Mouse (Mus musculus): ENCODE data around the gene Tlk1. TPM values are rescaled to one million over a fixed set of nuclear protein-coding genes. Genes with fewer than 3 reads are reported as not detected.
A peak's percentile ranks its signal among the peaks of the same experiment; 100 is the strongest.

The Tlk1 gene
- polyA plus RNA-seq, 1 experiment from 2014 or later = 36.7 TPM

GRCm38 (mm10) chr2:70710236-70710635 lies 115.3 kb downstream of the Tlk1 start:
- Histone ChIP-seq H3K9ac (ENCODE audit: low read length) (no peak overlapping the region), H3K9me3 (ENCODE audit: control insufficient read depth, low read length) (no peaks in the 10 kb centered on the region), H3K4me3 (ENCODE audit: low read depth, low read length) (no peak overlapping the region), H3K27ac (ENCODE audit: low read depth) (no peak overlapping the region), H3K36me3 (ENCODE audit: control insufficient read depth, insufficient read depth, low read length) (peaks cover 49% of the 10 kb centered on the region), H3K27me3 (replicated peaks; ENCODE audit: control insufficient read depth, insufficient read depth, low read length) (no peaks in the 10 kb centered on the region), H3K4me1 (replicated peaks; ENCODE audit: control insufficient read depth, insufficient read depth, low read length) (no peaks in the 10 kb centered on the region), H3K4me2 (ENCODE audit: low read length) (no peak overlapping the region)
- WGBS = 90% methylated on average over 7 of the region's 7 CpGs
- ATAC-seq (replicated peaks; ENCODE audit: low FRiP score, low TSS enrichment, low read depth) (no peak), DNase-seq (ENCODE audit: low spot score) (no peak)

- Histone ChIP-seq H3K4me2 (ENCODE audit: low read length) (no peak overlapping the region), H3K9me3 (ENCODE audit: control insufficient read depth, low read length) (no peaks in the 10 kb centered on the region), H3K9ac (ENCODE audit: low read length) (no peak overlapping the region), H3K4me3 (ENCODE audit: low read depth, low read length) (no peak overlapping the region), H3K4me1 (replicated peaks; ENCODE audit: control insufficient read depth, insufficient read depth, low read length) (no peaks in the 10 kb centered on the region), H3K27me3 (replicated peaks; ENCODE audit: control insufficient read depth, insufficient read depth, low read length) (no peaks in the 10 kb centered on the region), H3K36me3 (ENCODE audit: control insufficient read depth, insufficient read depth, low read length) (peaks cover 38% of the 10 kb centered on the region), H3K27ac (ENCODE audit: low read depth) (no peak overlapping the region)
- 74% methylated on average over 13 of the region's 13 CpGs for WGBS
- ATAC-seq (replicated peaks; ENCODE audit: low FRiP score, low TSS enrichment, low read depth) (no peak), DNase-seq (ENCODE audit: low spot score) (no peak)
Measured at GRCm38 (mm10) chr2:70708986-70709730, 116.4 kb downstream of the Tlk1 start.

- Histone ChIP-seq H3K36me3 (ENCODE audit: control insufficient read depth, insufficient read depth, low read length) (no peaks in the 10 kb centered on the region), H3K27me3 (replicated peaks; ENCODE audit: control insufficient read depth, insufficient read depth, low read length) (no peaks in the 10 kb centered on the region), H3K4me1 (replicated peaks; ENCODE audit: control insufficient read depth, insufficient read depth, low read length) (no peaks in the 10 kb centered on the region), H3K27ac (ENCODE audit: low read depth) (no peak overlapping the region), H3K9ac (ENCODE audit: low read length) (no peak overlapping the region), H3K9me3 (ENCODE audit: control insufficient read depth, low read length) (no peaks in the 10 kb centered on the region), H3K4me2 (ENCODE audit: low read length) (no peak overlapping the region), H3K4me3 (ENCODE audit: low read depth, low read length) (no peak overlapping the region)
- WGBS = 35% methylated on average over 5 of the region's 5 CpGs
- DNase-seq (ENCODE audit: low spot score) (no peak), ATAC-seq (replicated peaks; ENCODE audit: low FRiP score, low TSS enrichment, low read depth) (no peak)
Measured at GRCm38 (mm10) chr2:70702403-70702802, 123.1 kb downstream of the Tlk1 start.

- Histone ChIP-seq H3K9me3 (ENCODE audit: control insufficient read depth, low read length) (no peaks in the 10 kb centered on the region), H3K9ac (ENCODE audit: low read length) (no peak overlapping the region), H3K4me3 (ENCODE audit: low read depth, low read length) (no peak overlapping the region), H3K4me2 (ENCODE audit: low read length) (no peak overlapping the region), H3K27ac (ENCODE audit: low read depth) (no peak overlapping the region), H3K4me1 (replicated peaks; ENCODE audit: control insufficient read depth, insufficient read depth, low read length) (no peaks in the 10 kb centered on the region), H3K36me3 (ENCODE audit: control insufficient read depth, insufficient read depth, low read length) (no peaks in the 10 kb centered on the region), H3K27me3 (replicated peaks; ENCODE audit: control insufficient read depth, insufficient read depth, low read length) (no peaks in the 10 kb centered on the region)
- DNase-seq (ENCODE audit: low spot score) (no peak), ATAC-seq (replicated peaks; ENCODE audit: low FRiP score, low TSS enrichment, low read depth) (no peak)
- 66% methylated on average over 9 of the region's 9 CpGs for WGBS
Measured at GRCm38 (mm10) chr2:70701571-70701970, 124.0 kb downstream of the Tlk1 start.

DNA sequence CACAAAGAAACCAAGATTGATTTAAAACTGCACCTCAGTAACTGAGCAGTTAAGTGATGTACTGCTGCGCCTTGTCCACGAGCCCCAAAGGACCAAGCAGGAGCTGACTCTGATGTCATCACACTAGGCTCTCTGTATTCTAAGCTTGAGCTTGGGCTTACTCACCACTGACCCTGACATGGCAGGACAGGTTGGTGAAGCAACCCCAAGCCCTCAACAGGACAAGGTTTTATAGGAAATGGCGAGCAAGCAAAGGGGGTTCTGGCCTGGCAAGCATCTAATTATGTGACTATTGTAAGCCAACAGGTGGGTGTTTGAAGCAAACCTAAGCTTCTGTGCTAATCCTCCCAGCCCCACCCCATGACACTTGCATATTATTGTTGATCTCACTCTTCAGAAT lies 124.7 kb downstream of the Tlk1 start:
- Histone ChIP-seq H3K4me3 (ENCODE audit: low read depth, low read length) (no peak overlapping the region), H3K9me3 (ENCODE audit: control insufficient read depth, low read length) (no peaks in the 10 kb centered on the region), H3K27ac (ENCODE audit: low read depth) (no peak overlapping the region), H3K9ac (ENCODE audit: low read length) (no peak overlapping the region), H3K36me3 (ENCODE audit: control insufficient read depth, insufficient read depth, low read length) (no peaks in the 10 kb centered on the region), H3K27me3 (replicated peaks; ENCODE audit: control insufficient read depth, insufficient read depth, low read length) (no peaks in the 10 kb centered on the region), H3K4me2 (ENCODE audit: low read length) (no peak overlapping the region), H3K4me1 (replicated peaks; ENCODE audit: control insufficient read depth, insufficient read depth, low read length) (no peaks in the 10 kb centered on the region)
- DNase-seq (ENCODE audit: low spot score) = no peak
- no peak for ATAC-seq (replicated peaks; ENCODE audit: low FRiP score, low TSS enrichment, low read depth)
- WGBS = 84% methylated on average over 3 of the region's 3 CpGs

DNA sequence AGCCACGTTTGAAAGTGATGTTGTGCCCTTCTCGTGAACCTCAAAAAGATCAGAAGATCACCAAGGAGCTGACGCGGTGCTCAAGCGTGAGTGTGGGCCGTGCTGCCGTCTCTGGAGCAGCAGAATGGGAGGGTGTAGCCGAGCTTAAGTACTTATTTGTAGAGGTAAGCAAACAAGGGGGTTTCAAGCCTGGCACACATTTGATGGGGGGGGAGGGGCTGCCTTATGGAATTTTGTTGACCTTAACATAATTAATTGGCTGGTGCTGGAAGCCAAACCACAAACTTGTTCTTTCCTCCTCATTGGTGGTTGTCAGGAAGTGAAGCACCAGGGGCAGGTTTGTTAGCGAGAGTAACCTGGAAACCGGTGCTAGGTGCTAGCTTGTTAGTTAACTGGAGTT lies 129.8 kb downstream of the Tlk1 start:
- H3K9ac ChIP-seq (ENCODE audit: low read length) = no peak overlapping the region
- H3K27ac ChIP-seq (ENCODE audit: low read depth) = no peak overlapping the region
- no peaks in the 10 kb centered on the region for H3K9me3 ChIP-seq (ENCODE audit: control insufficient read depth, low read length)
- no peaks in the 10 kb centered on the region for H3K4me1 ChIP-seq (replicated peaks; ENCODE audit: control insufficient read depth, insufficient read depth, low read length)
- H3K36me3 ChIP-seq (ENCODE audit: control insufficient read depth, insufficient read depth, low read length) = peaks cover 18% of the 10 kb centered on the region
- no peak overlapping the region for H3K4me2 ChIP-seq (ENCODE audit: low read length)
- H3K4me3 ChIP-seq (ENCODE audit: low read depth, low read length) = no peak overlapping the region
- WGBS = 78% methylated on average over 10 of the region's 10 CpGs
- no peak for DNase-seq (ENCODE audit: low spot score)
- ATAC-seq (replicated peaks; ENCODE audit: low FRiP score, low TSS enrichment, low read depth) = no peak
- H3K27me3 ChIP-seq (replicated peaks; ENCODE audit: control insufficient read depth, insufficient read depth, low read length) = no peaks in the 10 kb centered on the region

- WGBS = 83% methylated on average over 11 of the region's 11 CpGs
- Histone ChIP-seq H3K27ac (ENCODE audit: low read depth) (no peak overlapping the region), H3K36me3 (ENCODE audit: control insufficient read depth, insufficient read depth, low read length) (peaks cover 73% of the 10 kb centered on the region), H3K9ac (ENCODE audit: low read length) (no peak overlapping the region), H3K27me3 (replicated peaks; ENCODE audit: control insufficient read depth, insufficient read depth, low read length) (no peaks in the 10 kb centered on the region), H3K9me3 (ENCODE audit: control insufficient read depth, low read length) (no peaks in the 10 kb centered on the region), H3K4me2 (ENCODE audit: low read length) (no peak overlapping the region), H3K4me1 (replicated peaks; ENCODE audit: control insufficient read depth, insufficient read depth, low read length) (no peaks in the 10 kb centered on the region), H3K4me3 (ENCODE audit: low read depth, low read length) (no peak overlapping the region)
- DNase-seq (ENCODE audit: low spot score) (no peak), ATAC-seq (replicated peaks; ENCODE audit: low FRiP score, low TSS enrichment, low read depth) (no peak)
Measured at GRCm38 (mm10) chr2:70690195-70690594, 135.3 kb downstream of the Tlk1 start.

GRCm38 (mm10) chr2:70688454-70689078 lies 137.0 kb downstream of the Tlk1 start:
- DNase-seq (ENCODE audit: low spot score) (no peak), ATAC-seq (replicated peaks; ENCODE audit: low FRiP score, low TSS enrichment, low read depth) (no peak)
- H3K27ac ChIP-seq (ENCODE audit: low read depth) = no peak overlapping the region
- H3K9me3 ChIP-seq (ENCODE audit: control insufficient read depth, low read length) = no peaks in the 10 kb centered on the region
- WGBS = 93% methylated on average over 21 of the region's 21 CpGs
- H3K27me3 ChIP-seq (replicated peaks; ENCODE audit: control insufficient read depth, insufficient read depth, low read length) = no peaks in the 10 kb centered on the region
- no peak overlapping the region for H3K4me2 ChIP-seq (ENCODE audit: low read length)
- H3K9ac ChIP-seq (ENCODE audit: low read length) = no peak overlapping the region
- peaks cover 90% of the 10 kb centered on the region for H3K36me3 ChIP-seq (ENCODE audit: control insufficient read depth, insufficient read depth, low read length)
- no peaks in the 10 kb centered on the region for H3K4me1 ChIP-seq (replicated peaks; ENCODE audit: control insufficient read depth, insufficient read depth, low read length)
- H3K4me3 ChIP-seq (ENCODE audit: low read depth, low read length) = no peak overlapping the region

- no peak overlapping the region for H3K27ac ChIP-seq (ENCODE audit: low read depth)
- H3K27me3 ChIP-seq (replicated peaks; ENCODE audit: control insufficient read depth, insufficient read depth, low read length) = no peaks in the 10 kb centered on the region
- no peaks in the 10 kb centered on the region for H3K4me1 ChIP-seq (replicated peaks; ENCODE audit: control insufficient read depth, insufficient read depth, low read length)
- H3K4me2 ChIP-seq (ENCODE audit: low read length) = no peak overlapping the region
- H3K4me3 ChIP-seq (ENCODE audit: low read depth, low read length) = no peak overlapping the region
- WGBS = 65% methylated on average over 2 of the region's 2 CpGs
- H3K9ac ChIP-seq (ENCODE audit: low read length) = no peak overlapping the region
- peak; percentile 47; the same call in 1 of the 2 replicates for ATAC-seq (replicated peaks; ENCODE audit: low FRiP score, low TSS enrichment, low read depth)
- DNase-seq (ENCODE audit: low spot score) = no peak
- peaks cover 97% of the 10 kb centered on the region for H3K36me3 ChIP-seq (ENCODE audit: control insufficient read depth, insufficient read depth, low read length)
- no peaks in the 10 kb centered on the region for H3K9me3 ChIP-seq (ENCODE audit: control insufficient read depth, low read length)
Measured at GRCm38 (mm10) chr2:70682324-70682723, 143.2 kb downstream of the Tlk1 start.
